Mouse (Mus musculus) right cerebral cortex, postnatal 4 days (tissue): ENCODE measurements at regions not wholly inside any gene's neighbourhood (a gene's known extent, or its start where the extent isn't known, plus 50 kb on each side); places are given as distances from the start of the nearest gene placed in this dataset.

ENCODE experiments used
- DNase-seq: peaks from one replicate; pipeline ENCODE4 v3.0.0-alpha.2; 2022

DNA sequence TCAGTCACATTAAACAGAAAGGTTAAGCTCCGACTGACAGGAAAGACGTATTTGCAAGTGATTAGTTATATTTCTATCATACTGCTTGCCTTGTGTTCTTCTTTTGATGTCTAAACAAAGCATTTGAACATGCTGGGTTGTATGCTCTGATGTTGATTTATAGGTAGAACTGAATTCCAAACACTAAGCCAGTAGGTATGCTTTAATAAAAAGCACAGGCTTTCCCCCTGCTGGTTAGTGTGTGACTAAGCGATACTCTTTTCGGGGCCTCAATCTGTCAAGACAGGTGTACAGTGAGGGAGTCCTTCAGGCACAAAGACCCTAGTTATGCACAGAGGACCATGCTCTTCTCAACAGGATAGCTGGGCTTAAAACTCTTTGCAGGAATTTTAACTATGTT is 119.1 kb upstream of the Defb41 start:
- DNase-seq: no peak

DNA sequence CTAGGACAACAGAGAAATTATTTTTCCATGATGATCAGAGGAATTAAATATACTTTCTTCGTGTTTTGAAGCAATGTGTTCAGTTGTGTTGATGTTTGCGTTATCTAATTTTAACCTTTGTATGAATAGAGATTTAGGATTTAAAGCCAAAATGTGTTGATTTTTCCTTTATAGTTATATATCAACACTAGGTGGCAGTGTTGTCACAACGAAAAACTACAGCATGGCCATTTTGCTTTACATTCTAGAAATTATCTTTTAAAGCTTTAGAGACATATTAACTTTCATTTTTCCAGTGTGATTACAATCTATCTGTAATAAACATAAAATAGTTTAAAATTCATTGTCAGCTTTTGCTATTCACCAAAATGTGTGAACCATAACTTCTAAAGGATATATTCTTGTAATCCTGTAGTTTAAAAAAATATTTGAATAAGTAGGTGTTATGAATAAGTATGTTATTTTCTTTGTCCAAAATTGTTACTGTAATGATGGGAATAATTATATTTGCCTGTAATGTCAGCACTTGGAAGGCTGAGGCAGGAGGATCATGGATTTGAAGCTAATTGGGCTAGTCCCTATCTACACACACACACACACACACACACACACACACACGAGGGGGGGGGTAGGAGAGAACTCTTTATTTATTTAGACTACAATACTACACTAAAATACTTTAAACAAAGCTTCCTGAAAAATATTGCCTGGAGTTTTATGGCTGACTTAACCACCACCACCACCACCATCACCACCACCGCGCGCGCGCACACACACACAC is 95.2 kb upstream of the Defb41 start:
- DNase-seq: no peak

DNA sequence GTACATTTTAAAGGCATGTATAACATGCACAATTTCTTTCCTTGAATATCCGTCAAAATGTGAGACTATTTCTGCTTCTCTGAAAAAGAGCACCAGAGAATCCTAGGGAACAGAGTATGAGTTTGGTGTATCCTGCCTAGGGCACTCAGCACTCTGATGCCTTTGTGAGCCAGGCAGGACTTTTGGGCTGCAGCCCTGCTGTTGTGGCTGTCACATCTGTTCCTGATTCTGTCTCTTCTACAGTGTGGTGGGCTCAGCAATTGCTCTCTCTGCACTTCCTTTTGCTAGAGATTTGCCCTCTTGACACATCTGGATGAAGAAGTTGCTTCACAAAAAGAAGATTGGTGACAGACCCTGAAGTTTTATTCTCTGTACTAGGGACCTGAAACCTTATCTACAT is 73.9 kb upstream of the Defb41 start:
- no peak for DNase-seq
